Mouse (Mus musculus) ES-E14 (cell line): ENCODE data around the gene Ugt1a10.

Experiments
- HCFC1 ChIP-seq: IDR thresholded peaks from 2 replicates; pipeline ENCODE4 v1.6.1; 2012; ENCODE audit warnings: low read length, inconsistent platforms, borderline replicate concordance; ENCODE audit not compliant: insufficient read depth
- ZNF384 ChIP-seq: IDR thresholded peaks from 2 replicates; pipeline ENCODE4 v1.6.1; 2012; ENCODE audit warnings: low read depth, low read length, inconsistent platforms

DNA sequence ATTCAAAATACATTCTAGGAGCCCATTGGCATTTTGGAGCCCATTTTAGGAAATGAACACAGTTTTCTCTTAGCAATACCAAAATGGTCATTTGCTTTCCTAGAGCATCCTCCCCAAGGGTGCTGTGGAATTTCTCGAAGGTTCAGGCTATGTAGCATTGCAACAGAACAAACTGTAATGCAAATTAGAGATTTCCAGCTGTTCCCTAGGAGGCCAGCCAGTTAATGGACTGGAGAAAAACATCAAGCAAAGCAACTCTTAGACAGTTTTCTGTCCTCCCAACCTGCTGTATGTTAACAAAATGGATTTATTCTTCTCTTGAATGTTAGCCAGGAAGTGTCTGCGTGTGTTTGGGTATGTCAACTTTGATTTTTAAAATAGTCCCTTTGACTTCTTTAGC lies 81.5 kb downstream of the Ugt1a10 start:
- TF ChIP-seq HCFC1 = no peak
- no peak for TF ChIP-seq ZNF384
